Mouse (Mus musculus) cortical plate, adult 2 months (tissue): ENCODE results near the gene Mns1.

Experiments used
- CTCF ChIP-seq: fragments of 200-500 bp; IDR thresholded peaks from 2 replicates; pipeline ENCODE4 v1.5.1; 2011; ENCODE audit warnings: mild to moderate bottlenecking, control low read depth, low read length; ENCODE audit not compliant: insufficient read depth; ENCODE audit errors: extremely low read depth
- POLR2A ChIP-seq: fragments of 200-500 bp; IDR thresholded peaks from 2 replicates; pipeline ENCODE4 v1.6.1; 2011; ENCODE audit warnings: mild to moderate bottlenecking, low read length, control low read depth; ENCODE audit not compliant: insufficient read depth; ENCODE audit errors: extremely low read depth

GRCm38 (mm10) chr9:72475511-72475910 is 37.7 kb downstream of the Mns1 start:
- TF ChIP-seq CTCF (no peak), POLR2A (no peak)
